Mouse (Mus musculus) 416B (cell line): ENCODE data around the gene Gk5.
"Not testable (repeated sequence)": the region's sequence is repeated elsewhere in the genome, so short reads cannot be mapped to it uniquely, and the experiment has no call there.

Experiments
- DNase-seq: peaks from one replicate; pipeline ENCODE4 v3.0.0; 2011; ENCODE audit warnings: low read depth

The Gk5 gene

DNA sequence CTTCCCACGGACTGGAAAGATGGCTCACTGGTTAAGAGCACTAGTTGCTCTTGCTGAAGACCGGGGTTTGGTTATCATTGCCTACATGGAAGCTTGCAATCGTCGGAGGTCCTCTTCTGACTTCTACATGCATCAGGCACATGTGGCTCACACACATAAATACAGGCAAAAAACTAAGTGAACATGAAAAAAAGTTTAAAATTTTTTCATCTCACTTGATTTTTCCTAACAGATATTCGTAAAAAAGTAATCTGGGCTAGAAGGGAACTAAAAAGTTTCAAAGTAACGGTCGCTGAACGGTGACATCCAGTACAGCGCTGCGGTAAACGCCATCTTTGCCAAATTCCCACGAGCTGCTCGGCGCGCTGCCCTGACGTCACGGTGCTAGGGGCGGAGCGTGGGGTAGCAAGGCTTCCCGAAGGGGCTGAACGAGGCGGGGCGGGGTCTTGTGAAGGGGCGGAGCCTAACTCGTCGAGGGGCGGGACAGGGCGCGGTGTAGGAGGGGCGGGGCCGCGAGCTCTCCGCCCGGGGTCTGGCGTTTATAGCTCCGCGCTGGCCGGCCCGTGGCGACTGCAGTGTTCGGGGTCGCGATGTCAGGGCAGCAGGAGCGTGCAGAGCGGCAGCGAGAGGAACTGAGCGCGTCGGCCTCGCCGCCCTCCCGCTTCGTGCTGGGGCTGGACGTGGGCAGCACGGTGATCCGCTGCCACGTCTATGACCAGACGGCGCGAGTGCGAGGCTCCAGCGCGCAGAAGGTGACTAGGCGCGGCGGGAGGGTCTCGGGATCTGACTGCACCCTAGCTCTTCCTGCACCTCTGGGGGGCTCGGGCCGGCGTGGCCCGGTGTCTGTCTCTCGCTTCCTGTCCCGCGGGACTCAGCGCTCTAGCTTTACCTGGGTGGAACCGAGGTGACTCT, at the start of gene Gk5:
Gk5 (plus strand) TSS at position 502 of the 912 bp plus-strand sequence.
- DNase-seq, result no peak

DNA sequence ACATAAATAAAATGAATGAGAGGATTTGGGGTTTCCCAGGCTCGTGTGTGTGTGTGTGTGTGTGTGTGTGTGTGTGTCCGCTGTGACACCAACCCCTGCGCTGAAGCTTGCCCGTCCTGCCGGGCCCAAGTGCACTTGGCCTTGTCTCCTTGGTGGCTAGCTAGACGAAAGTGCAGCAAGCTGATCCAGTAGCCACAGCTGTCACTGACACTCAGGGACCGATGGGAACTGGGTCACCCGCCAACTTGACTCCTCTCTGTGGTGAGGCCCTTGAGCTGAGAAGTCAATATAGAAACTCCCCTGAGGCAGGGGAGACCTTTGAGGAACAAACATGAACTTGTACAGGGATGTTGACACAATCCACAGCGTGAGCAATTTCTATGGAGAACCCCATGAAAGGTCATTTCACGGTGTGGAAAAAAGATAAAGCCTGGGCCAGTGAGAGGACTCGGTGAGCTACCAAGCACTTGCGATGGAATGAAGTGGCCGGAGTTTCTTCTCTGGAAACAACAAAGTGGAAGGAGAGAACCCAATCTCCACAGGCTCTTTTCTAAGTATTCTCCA, 40.3 kb upstream of the Gk5 start:
- DNase-seq, result no peak

- DNase-seq, result no peak
Observed at GRCm38 (mm10) chr9:96085293-96085692, 33.9 kb upstream of the Gk5 start.

- DNase-seq, result no peak
Observed at GRCm38 (mm10) chr9:96087671-96088070, 31.5 kb upstream of the Gk5 start.

- peak; percentile 10 for DNase-seq
Observed at GRCm38 (mm10) chr9:96088456-96088855, 30.7 kb upstream of the Gk5 start.

DNA sequence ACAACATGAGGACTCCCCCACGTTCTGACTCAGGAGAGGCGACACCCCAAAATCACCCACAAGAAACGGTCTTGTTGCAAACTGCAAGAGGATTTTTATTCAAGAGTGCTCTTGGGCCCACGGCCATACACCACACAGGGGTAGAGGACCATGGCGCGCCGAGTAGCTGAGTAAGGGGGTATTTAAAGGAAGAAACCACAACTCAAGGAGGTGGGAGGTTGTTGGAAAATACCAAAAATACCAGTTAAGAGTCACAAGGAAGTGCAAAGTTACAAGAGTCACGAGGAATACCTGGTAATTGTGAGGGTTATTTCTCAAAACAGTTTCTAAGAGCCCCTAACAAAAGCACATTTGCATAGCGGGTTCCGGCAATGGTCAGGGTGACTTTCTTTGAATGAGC, 26.5 kb upstream of the Gk5 start:
- DNase-seq, result not testable (repeated sequence)

DNA sequence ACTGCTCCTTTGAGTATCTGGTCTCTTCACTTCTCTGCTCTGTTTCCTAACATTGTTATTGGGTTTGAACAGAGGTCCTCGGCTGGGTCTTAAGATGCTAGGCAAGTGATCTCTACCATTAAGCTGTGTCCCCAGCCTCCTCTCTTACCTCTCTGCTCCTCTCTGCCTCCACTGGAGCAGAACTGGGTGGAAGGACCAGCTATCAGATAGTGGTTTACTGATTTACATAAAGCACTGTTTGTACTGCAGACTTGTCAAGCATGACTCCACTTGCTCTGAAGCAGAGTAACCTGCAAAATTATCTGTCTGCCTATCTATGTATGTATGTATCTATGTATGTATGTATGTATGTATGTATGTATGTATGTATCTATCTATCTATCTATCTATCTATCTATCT, 25.9 kb upstream of the Gk5 start:
- DNase-seq, result no peak

GRCm38 (mm10) chr9:96094341-96094740, 24.8 kb upstream of the Gk5 start:
- no peak for DNase-seq

DNA sequence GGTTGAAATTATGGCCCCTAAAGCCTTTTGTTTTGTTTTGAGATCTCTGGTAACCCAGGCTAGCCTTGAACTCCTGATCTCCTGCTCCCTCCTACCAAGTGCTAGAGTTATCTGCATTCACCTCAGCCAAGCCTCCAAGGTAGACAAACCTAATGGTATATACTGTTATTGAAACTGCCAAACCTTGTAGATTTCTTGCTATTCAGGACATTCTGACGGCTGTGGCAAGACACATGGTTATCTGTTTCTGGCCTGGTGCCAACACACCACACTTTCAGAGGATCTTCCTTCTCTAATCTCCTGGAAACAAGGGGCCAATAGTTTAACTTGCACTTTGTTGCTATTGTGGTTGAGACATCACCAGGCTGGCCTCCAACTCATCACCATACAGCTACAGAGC, 24.0 kb upstream of the Gk5 start:
- peak; percentile 6 for DNase-seq

DNA sequence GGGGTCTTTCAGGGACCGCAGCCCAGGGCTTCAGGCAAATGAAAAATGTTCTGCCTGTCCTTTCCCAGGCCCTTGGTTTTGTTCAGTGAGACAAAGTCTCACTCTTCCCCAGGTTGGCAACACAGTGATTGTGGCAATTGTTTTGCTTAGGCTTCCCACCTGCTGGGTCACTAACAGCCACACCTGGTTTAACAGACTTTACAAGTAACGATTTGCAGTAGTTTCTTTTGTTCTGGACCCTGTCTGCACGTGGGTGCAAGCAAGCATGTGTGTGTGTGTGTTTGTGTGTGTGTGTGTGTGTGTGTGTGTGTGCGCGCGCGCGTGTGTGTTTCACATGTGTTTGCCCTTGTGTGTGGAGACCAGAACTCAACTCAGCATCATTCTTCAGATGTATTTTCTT, 16.3 kb upstream of the Gk5 start:
- no peak for DNase-seq

DNA sequence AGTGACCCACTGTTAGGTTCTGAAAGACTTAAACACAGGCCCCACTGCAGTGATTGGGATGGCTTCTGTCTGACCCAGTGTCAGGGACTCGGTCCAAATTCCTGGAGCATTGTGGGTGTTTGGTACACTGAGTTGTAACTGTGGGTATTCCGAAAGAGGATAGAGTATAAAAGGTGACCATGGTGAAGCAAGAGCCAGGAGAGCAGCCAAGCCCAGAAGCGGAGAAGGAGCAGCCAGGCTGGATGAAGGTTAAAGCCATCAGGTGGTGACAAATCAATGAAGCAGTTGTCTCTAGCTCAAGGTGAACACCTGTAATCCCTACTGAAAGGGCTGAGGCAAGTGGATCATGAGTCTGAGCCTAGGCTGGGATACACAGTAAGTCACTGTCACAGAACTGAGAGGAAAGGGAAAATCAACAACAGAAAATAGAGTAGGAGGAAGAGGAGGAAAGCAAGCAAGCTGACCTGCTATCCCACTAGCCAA, 6.2 kb upstream of the Gk5 start:
- DNase-seq, result no peak

GRCm38 (mm10) chr9:96116801-96117200, 2.4 kb upstream of the Gk5 start:
- DNase-seq, result no peak

GRCm38 (mm10) chr9:96118216-96118615, 946 bp upstream of the Gk5 start:
- no peak for DNase-seq

GRCm38 (mm10) chr9:96127972-96128371, 8.8 kb downstream of the Gk5 start:
- peak; percentile 14 for DNase-seq

DNA sequence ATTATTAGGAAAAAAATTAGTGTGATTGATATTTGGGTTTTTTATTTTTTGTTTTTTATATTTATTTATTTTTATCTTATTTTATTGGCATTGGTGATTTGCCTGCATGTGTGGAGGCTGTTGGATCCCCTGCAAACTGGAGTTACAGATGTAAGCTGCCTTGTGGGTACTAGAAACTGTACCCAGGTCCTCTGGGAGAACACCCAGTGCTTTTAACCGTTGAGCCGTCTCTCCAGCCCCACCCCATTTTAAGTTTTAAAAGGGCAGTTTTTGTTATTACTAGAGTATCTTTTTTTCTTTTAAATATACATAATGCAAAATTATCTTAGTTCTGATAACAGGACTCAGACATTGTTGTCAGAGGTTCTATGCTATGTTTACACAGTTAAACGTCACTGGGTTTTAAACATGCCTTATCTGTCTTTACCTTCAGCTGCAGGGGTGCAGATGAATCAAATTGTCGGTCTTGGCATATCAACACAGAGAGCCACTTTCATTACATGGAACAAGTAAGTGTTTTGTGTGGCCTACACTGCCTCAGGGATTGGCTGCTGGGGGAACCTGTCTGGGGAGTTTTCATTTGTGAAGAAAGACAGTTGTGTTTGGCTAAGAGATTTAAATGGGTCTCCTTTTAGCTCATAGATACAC, 13.9 kb downstream of the Gk5 start:
- DNase-seq, result no peak

- no peak for DNase-seq
Observed at GRCm38 (mm10) chr9:96134470-96134869, 15.3 kb downstream of the Gk5 start.

DNA sequence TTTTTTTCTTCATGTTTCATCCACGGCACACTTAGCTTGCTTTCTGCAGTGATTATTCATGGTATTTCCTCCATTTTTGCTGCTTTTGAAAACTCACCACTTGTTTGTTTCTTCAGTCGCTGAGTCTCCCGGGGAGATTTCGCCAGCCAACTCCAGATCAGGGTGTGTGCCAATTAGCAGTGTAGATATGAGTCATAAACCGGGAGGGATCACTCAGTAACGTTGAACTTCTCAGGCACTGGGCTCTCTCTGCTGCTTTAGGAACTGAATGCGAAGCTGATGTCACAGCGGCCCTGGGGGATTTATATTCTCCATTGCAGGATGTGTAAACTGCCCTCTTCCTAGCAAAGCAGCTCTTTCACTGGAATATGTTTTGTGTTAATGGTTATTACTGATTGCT, 15.8 kb downstream of the Gk5 start:
- DNase-seq, result peak; percentile 79

DNA sequence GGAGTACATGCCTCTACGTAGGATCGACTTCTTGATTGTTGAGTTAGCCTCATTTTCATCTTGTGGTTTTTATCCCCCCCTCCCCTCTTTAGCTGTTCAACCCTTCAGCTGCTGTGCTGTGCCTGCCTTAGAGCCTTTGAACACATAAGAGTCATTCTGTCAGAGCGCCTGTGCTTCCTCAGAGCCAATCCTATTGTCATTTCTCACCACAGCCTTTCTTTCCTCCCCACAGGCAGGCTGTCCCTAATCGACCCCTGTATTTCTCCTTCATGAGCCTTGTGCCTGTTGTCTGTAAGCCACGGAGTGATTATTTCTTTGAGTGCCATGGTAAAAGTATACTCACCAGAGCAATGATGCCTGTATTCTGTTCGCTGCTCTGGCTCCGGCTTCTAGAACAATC, 16.3 kb downstream of the Gk5 start:
- peak; percentile 13 for DNase-seq

DNA sequence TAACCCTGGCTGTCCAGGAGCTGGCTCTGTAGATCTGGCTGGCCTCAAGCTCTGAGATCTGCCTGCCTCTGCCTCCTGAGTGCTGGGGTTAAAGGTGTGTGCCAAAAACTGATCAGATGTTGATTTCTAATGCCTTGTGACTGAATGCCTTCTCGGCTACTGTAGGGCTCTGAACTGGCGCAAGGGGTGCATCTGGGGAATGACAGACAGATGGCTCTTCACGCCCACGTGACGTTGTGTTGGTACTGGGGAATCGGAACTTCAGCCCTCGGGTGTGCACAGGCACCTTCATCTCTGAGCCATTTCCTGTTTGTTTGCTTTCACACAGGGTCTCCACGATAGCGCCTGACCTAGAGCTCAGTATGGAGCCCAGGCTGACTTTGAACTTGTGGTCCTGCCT, 19.8 kb downstream of the Gk5 start:
- DNase-seq, result no peak

GRCm38 (mm10) chr9:96139876-96140275, 20.7 kb downstream of the Gk5 start:
- DNase-seq, result no peak

DNA sequence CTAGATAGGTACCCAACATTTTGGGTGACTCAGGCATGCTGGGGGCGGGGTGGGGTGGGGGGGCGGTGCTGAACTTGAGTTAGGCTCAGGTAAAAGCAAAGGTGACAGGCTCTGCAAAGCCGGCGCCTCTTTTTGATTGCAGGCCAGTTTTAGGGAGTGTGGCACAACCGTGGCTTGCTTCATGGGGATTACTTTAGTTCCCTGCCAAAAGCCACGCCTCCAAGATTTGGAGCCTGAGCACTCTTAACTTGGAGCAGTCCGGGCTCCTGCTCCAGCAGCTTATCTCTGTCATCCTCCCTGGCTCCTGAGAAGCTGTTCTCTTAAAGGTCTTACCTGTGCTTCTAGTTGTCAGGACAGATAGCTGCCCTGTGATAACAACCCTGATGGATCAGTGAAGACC, 21.8 kb downstream of the Gk5 start:
- DNase-seq, result no peak

DNA sequence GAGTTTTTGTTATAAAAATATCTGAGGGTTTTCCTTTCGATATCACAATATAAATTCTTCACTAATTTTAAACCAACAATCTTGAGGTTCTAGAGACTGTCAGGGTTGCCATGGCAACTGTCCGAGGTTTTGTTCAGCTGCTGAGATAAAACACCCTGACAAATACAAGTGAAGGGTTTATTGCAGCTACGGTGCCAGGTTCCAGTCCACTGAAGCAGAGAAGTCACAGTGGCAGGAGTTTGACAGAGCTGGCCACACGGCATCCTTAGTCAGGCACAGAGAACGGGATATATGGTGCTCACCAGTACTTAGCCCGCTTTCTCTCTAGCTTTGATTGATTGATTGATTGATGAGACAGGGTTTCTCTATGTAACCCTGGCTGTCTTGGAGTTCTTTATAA, 23.3 kb downstream of the Gk5 start:
- no peak for DNase-seq

DNA sequence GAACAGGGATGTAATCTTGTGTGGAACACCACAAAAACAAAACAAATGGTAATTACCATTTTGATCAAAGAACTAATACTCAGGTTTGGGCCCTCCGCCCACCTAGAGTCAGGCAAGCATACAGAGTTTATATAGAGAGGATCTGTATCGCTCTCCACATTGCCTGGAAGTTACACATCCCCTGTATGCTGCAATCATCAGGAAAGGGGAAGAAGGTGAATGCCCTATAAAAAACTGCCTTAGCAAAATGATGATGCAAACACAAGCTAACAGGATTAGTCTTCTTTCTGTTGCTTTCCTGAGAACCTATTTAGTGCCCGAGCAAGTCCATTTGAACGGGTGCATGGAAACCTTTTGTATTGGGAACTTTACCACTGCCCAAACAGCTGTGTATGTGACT, 24.5 kb downstream of the Gk5 start:
- DNase-seq, result peak; percentile 59
